Mouse (Mus musculus) cerebellum, adult 11 months (tissue): Measurements from ENCODE around the gene Srcin1.

Source experiments
- DNase-seq: peaks from one replicate; pipeline ENCODE4 v3.0.0; 2022

Gene Srcin1

DNA sequence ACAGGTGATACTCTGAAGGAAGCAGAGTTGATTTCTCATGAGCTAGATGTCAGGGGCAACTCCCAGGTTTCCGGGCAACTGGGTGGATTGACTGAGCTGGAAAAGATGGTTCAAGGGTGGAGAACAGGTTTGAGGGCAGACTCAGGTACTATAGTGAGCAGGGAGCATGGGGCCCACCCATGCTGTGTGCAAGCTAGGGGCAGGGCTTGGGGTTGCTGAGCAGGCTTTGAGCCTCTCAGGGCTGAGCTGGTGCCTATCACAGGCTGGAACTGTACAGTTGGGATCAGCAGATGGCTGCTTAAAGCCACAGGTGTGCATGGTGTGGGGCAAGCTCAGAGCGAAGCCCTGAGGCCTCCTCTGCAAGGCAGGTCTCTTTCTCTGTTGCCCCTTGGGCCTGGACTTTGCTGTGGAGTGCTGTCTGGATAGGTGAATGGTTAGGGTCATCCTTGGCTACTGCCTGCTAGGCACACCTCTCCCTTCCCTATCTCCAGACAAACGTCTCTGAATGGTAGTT, 114.6 kb downstream of the Srcin1 start:
- no peak for DNase-seq
